Mouse (Mus musculus) liver, postnatal 0 days (tissue): Measurements from ENCODE around the gene St6galnac4. TPM values are rescaled to one million over a fixed set of nuclear protein-coding genes. Genes with fewer than 3 reads are reported as not detected.

Source experiments
- ATAC-seq: fragments of 200-750 bp; cut with Nextera tagmentation; 2 replicates; pipeline ENCODE4 v1.8.0; 2017; ENCODE audit warnings: mild to moderate bottlenecking, moderate library complexity
- DNase-seq: peaks from one replicate; pipeline ENCODE4 v3.0.0-alpha.2; 2016
- H3K27ac ChIP-seq: fragments of 300-500 bp; sonication (generic); 2 replicates; pipeline ENCODE4 v1.5.1; 2014; ENCODE audit warnings: antibody characterized with exemption, moderate library complexity, mild to moderate bottlenecking, low read depth
- H3K27me3 ChIP-seq: fragments of 300-500 bp; sonication (generic); 2 replicates; pipeline ENCODE4 v1.6.1; 2014; ENCODE audit warnings: low read length, control low read depth, mixed read lengths; ENCODE audit not compliant: insufficient read depth
- H3K36me3 ChIP-seq: fragments of 300-500 bp; sonication (generic); replicated peaks from 2 replicates; pipeline ENCODE4 v1.6.1; 2014; ENCODE audit warnings: mild to moderate bottlenecking, control low read depth, low read length, moderate library complexity, mixed read lengths; ENCODE audit not compliant: insufficient read depth
- H3K4me1 ChIP-seq: fragments of 300-500 bp; sonication (generic); 2 replicates; pipeline ENCODE4 v1.6.1; 2014; ENCODE audit warnings: antibody characterized with exemption, mild to moderate bottlenecking, control low read depth; ENCODE audit not compliant: insufficient read depth
- H3K4me2 ChIP-seq: fragments of 300-500 bp; sonication (generic); 2 replicates; pipeline ENCODE4 v1.6.1; 2014; ENCODE audit warnings: low read depth, mild to moderate bottlenecking, low read length, moderate library complexity, mixed read lengths
- H3K4me3 ChIP-seq: fragments of 300-500 bp; sonication (generic); 2 replicates; pipeline ENCODE4 v1.5.1; 2014; ENCODE audit warnings: low read depth, low read length
- H3K9ac ChIP-seq: fragments of 300-500 bp; sonication (generic); replicated peaks from 2 replicates; pipeline ENCODE4 v1.6.1; 2014; ENCODE audit warnings: mild to moderate bottlenecking, moderate library complexity
- H3K9me3 ChIP-seq: fragments of 300-500 bp; sonication (generic); 2 replicates; pipeline ENCODE4 v1.6.1; 2016; ENCODE audit warnings: mild to moderate bottlenecking, control low read depth, low read length, mixed read lengths
- CTCF ChIP-seq: sonication (generic); IDR thresholded peaks from 2 replicates; pipeline ENCODE4 v1.5.1; 2016; ENCODE audit warnings: antibody characterized with exemption, low read depth
- EP300 ChIP-seq: IDR thresholded peaks from 2 replicates; pipeline ENCODE4 v1.6.1; 2016; ENCODE audit warnings: antibody characterized with exemption, low read depth, mild to moderate bottlenecking
- WGBS: fragments of 180-500 bp; shearing (Covaris S2); extraction: QIAGEN DNeasy Blood & Tissue Kit; methylation state at CpG from one replicate; pipeline ENCODE4 v1.1.7; 2014; ENCODE audit not compliant: insufficient replicate concordance; 5-methylcytosine and 5-hydroxymethylcytosine counted together
- polyA plus RNA-seq: library from polyadenylated mRNA; unstranded; fragments of >200 nt; fragmentation: Nextera tagmentation; extraction: Ambion mirVana; gene quantifications from 2 replicates; pipeline ENCODE4 v1.2.1, GENCODE M21; 2015

St6galnac4 gene
- polyA plus RNA-seq, 1 experiment from 2014 or later, result 5.8 TPM

DNA sequence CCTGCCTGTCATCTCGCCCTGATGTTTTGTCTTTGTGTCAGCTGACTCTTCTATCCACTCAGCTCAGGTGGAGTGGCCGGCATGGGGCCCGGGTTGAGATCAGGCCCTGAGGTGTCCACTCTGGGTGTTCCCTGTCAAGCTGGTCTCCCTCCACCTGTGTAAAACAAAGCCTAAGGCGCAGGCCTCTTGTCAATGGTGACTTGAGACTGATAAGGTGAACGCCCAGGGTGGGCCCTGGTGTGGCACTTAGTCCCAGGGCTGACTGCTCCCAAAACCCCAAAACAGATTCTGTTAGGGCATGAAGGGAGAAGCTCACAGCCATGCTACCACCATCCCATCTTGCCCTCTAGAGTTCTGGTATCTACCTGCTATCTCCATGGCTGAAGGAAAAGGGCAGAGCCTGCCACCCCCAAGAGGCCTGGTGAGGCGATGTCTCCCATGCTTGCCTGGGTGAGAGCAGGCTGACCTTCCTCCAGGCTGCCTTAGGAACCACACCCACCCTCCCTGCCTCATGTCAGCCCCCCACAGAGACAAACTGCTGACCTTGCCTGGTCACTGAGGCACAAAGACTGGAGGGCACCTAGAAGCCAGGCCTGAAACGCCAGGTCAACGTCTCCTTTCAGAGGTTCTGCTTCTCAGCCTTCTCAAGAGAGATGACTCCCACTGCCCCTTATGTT, 58.0 kb downstream of the St6galnac4 start:
- H3K4me3 ChIP-seq, result no peak overlapping the region
- no peaks in the 10 kb centered on the region for H3K9me3 ChIP-seq
- DNase-seq, result no peak
- no peaks in the 10 kb centered on the region for H3K36me3 ChIP-seq
- peak overlapping the region; percentile 18; the same call in 1 of the 2 replicates for H3K27ac ChIP-seq
- H3K9ac ChIP-seq, result no peak overlapping the region
- ATAC-seq, result 0 out of 2 replicates have a peak, but pooled peaks have one; percentile 25
- no peaks in the 10 kb centered on the region for H3K27me3 ChIP-seq
- H3K4me2 ChIP-seq, result no peak overlapping the region
- no peak for TF ChIP-seq EP300
- no peak for TF ChIP-seq CTCF
- H3K4me1 ChIP-seq, result peaks cover 27% of the 10 kb centered on the region
- WGBS, result 63% methylated on average over 8 of the region's 8 CpGs

DNA sequence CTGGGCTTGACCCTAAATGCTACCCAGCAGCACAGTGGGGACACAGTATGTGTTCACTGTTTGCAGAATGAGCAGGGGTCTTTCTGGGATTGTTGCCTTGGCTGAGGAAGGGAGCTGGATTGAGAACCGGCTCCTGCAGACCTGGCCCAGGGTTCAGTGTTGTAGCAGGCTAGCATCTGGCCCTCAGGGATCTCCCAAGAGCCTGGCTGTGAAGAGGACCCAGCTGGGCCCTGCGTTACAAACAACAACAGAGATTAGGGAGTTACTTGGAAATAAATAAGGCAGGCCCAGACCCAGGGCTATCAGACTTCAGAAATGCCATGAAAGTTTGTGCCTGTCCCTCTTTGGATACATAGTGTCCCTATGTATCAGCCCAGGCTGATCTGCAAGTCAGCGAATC, 58.8 kb downstream of the St6galnac4 start:
- 68% methylated on average over 3 of the region's 3 CpGs for WGBS
- Histone ChIP-seq H3K9me3 (no peaks in the 10 kb centered on the region), H3K4me1 (peaks cover 24% of the 10 kb centered on the region), H3K36me3 (no peaks in the 10 kb centered on the region), H3K4me2 (no peak overlapping the region), H3K9ac (no peak overlapping the region), H3K27me3 (no peaks in the 10 kb centered on the region), H3K27ac (peak overlapping the region; percentile 72; the same call in 1 of the 2 replicates), H3K4me3 (no peak overlapping the region)
- no peak for TF ChIP-seq CTCF
- TF ChIP-seq EP300, result no peak
- no peak for ATAC-seq
- DNase-seq, result no peak

DNA sequence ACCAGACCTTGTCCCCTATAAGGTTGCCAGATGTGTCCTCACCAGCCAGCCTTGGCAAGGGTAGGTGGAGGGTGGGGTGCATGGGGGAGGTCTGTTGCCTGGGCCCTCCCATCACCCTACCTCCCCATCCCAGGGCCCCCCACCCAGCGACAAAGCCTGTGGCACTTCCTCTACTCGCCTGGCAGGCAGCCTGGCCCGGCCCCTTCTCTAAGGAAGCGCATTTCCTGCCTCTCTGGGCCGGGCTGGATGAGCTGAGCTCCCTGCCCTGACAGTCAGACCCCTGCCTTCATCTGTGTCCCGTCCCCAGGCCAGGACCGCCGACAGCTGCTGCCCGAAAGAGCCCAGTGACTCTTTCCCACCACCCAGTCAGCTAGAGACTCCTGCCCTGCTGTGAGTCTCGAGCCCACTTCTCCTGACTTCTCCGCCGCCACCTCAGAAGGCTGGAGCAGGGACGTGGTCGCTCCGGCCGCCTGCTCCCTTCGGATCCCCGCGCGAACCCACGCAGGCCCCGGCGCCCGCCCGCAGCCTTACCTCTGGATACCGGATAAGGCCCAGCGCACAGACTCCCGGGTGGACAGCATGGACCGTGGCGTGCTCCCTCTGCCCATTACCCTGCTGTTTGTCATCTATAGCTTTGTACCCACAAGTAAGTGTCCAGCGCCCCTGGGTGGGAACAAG, 59.6 kb downstream of the St6galnac4 start, which contains the start of gene Eng:
Gene Eng, plus strand, starts transcription at position 217 of the 678 bp plus-strand sequence.
- Histone ChIP-seq H3K27ac (peak within 1 kb of the TSS; percentile 72), H3K4me1 (peaks cover 22% of the 10 kb centered on the region), H3K4me3 (peak within 1 kb of the TSS; percentile 46), H3K27me3 (no peaks in the 10 kb centered on the region), H3K36me3 (no peaks in the 10 kb centered on the region), H3K9ac (peak within 1 kb of the TSS; percentile 70), H3K9me3 (no peaks in the 10 kb centered on the region), H3K4me2 (peak within 1 kb of the TSS; percentile 74)
- 23% methylated on average over 30 of the region's 31 CpGs for WGBS
- peak; percentile 64 for DNase-seq
- TF ChIP-seq EP300, result no peak
- TF ChIP-seq CTCF, result no peak
- peak; percentile 54 for ATAC-seq

- TF ChIP-seq CTCF (no peak), EP300 (no peak)
- Histone ChIP-seq H3K9me3 (no peaks in the 10 kb centered on the region), H3K4me3 (peak overlapping the region; percentile 46), H3K4me1 (peaks cover 22% of the 10 kb centered on the region), H3K9ac (peak overlapping the region; percentile 70), H3K4me2 (peak overlapping the region; percentile 74), H3K27ac (peak overlapping the region; percentile 72), H3K27me3 (no peaks in the 10 kb centered on the region), H3K36me3 (no peaks in the 10 kb centered on the region)
- DNase-seq (no peak), ATAC-seq (no peak)
- WGBS, result 58% methylated on average over 7 of the region's 7 CpGs
Observed at GRCm38 (mm10) chr2:32647366-32647765, 60.5 kb downstream of the St6galnac4 start.

Other genes with a start within 250 kb of the St6galnac4 start
- gene Ciz1, start 234.8 kb upstream of the St6galnac4 start, polyA plus RNA-seq, result 9.0 and 9.9 TPM in 2 replicates
- 0.06 and 0.25 TPM in 2 replicates for gene Dnm1, start 233.8 kb upstream of the St6galnac4 start, polyA plus RNA-seq
- gene 1110008P14Rik, start 205.2 kb upstream of the St6galnac4 start, polyA plus RNA-seq, result 30.1 and 32.2 TPM in 2 replicates
- gene Lcn2, start 198.8 kb upstream of the St6galnac4 start, polyA plus RNA-seq, result 411 and 419 TPM in 2 replicates
- gene Ptges2, start 191.2 kb upstream of the St6galnac4 start, polyA plus RNA-seq, result 13.8 and 15.7 TPM in 2 replicates
- 1.6 and 1.8 TPM in 2 replicates for gene Naif1, start 136.6 kb upstream of the St6galnac4 start, polyA plus RNA-seq
- gene Slc25a25, start 135.7 kb upstream of the St6galnac4 start, polyA plus RNA-seq, result 32.4 and 36.9 TPM in 2 replicates
- 4.8 and 6.1 TPM in 2 replicates for gene Fam102a, start 51.8 kb upstream of the St6galnac4 start, polyA plus RNA-seq
- gene Dpm2, start 16.2 kb upstream of the St6galnac4 start, polyA plus RNA-seq, result 37.0 and 41.7 TPM in 2 replicates
- not detected in 2 replicates for gene Pip5kl1, start 12.3 kb upstream of the St6galnac4 start, polyA plus RNA-seq
- not detected in 2 replicates for gene 9430097D07Rik, start 11.4 kb upstream of the St6galnac4 start, polyA plus RNA-seq
- gene St6galnac6, start 12.6 kb downstream of the St6galnac4 start, polyA plus RNA-seq, result 14.0 and 15.9 TPM in 2 replicates
- 1.3 and 5.9 TPM in 2 replicates for gene Ak1, start 34.7 kb downstream of the St6galnac4 start, polyA plus RNA-seq
- gene Eng, start 59.5 kb downstream of the St6galnac4 start, polyA plus RNA-seq, result 29.9 and 30.2 TPM in 2 replicates
- gene Fpgs, start 117.0 kb downstream of the St6galnac4 start, polyA plus RNA-seq, result 85.3 and 95.9 TPM in 2 replicates
- 49.5 and 53.7 TPM in 2 replicates for gene Cdk9, start 126.0 kb downstream of the St6galnac4 start, polyA plus RNA-seq
- gene Sh2d3c, start 134.0 kb downstream of the St6galnac4 start, polyA plus RNA-seq, result 7.6 and 8.3 TPM in 2 replicates
- gene 6330409D20Rik, start 153.9 kb downstream of the St6galnac4 start, polyA plus RNA-seq, result not detected in 2 replicates
- 34.6 and 34.7 TPM in 2 replicates for gene Tor2a, start 170.1 kb downstream of the St6galnac4 start, polyA plus RNA-seq
- 0.08 TPM in 1 of 2 replicates, not detected in the other for gene Ttc16, start 188.5 kb downstream of the St6galnac4 start, polyA plus RNA-seq
- gene Ptrh1, start 188.7 kb downstream of the St6galnac4 start, polyA plus RNA-seq, result 1.1 TPM in 2 replicates
- gene Cfap157, start 197.3 kb downstream of the St6galnac4 start, polyA plus RNA-seq, result 0.25 TPM in 1 of 2 replicates, not detected in the other